Mouse (Mus musculus) liver, embryonic 14.5 days (tissue): ENCODE results near the gene Nav2. TPM values are rescaled to one million over a fixed set of nuclear protein-coding genes. Genes with fewer than 3 reads are reported as not detected.

Experiments
- ATAC-seq: fragments of 200-750 bp; cut with Nextera tagmentation; 2 replicates; pipeline ENCODE4 v1.8.0; 2017; ENCODE audit warnings: moderate number of reproducible peaks, mild to moderate bottlenecking, moderate library complexity; ENCODE audit not compliant: insufficient read depth
- DNase-seq, 3 experiments: peaks; one replicate each; pipeline ENCODE4 v3.0.0-alpha.2; 2012 to 2013; ENCODE audit warnings: low read depth in 3 of 3, low spot score in 3 of 3
- H3K27ac ChIP-seq: fragments of 300-500 bp; sonication (generic); 2 replicates; pipeline ENCODE4 v1.5.1; 2014; ENCODE audit warnings: moderate library complexity, mild to moderate bottlenecking, control low read depth, inconsistent platforms
- H3K27me3 ChIP-seq: fragments of 300-500 bp; sonication (generic); 2 replicates; pipeline ENCODE4 v1.6.1; 2014; ENCODE audit warnings: mild to moderate bottlenecking, low read length, moderate library complexity; ENCODE audit not compliant: control insufficient read depth, insufficient read depth
- H3K36me3 ChIP-seq: fragments of 300-500 bp; sonication (generic); replicated peaks from 2 replicates; pipeline ENCODE4 v1.6.1; 2014; ENCODE audit warnings: low read depth; ENCODE audit not compliant: control insufficient read depth, insufficient read depth
- H3K4me1 ChIP-seq, 2 experiments: fragments of 200-500 bp in 1 of 2; fragments of 300-500 bp in 1 of 2; sonication (generic) in 1 of 2; replicated peaks; 2 replicates each; pipeline ENCODE4 v1.6.1; 2012 to 2014; ENCODE audit warnings: antibody characterized with exemption in 1 of 2, inconsistent platforms in 1 of 2, low read length in 1 of 2; ENCODE audit not compliant: control insufficient read depth in 2 of 2, insufficient read depth in 2 of 2
- H3K4me2 ChIP-seq: fragments of 300-500 bp; sonication (generic); 2 replicates; pipeline ENCODE4 v1.6.1; 2014; ENCODE audit warnings: low read depth, mild to moderate bottlenecking, control low read depth, moderate library complexity
- H3K4me3 ChIP-seq, 2 experiments: fragments of 200-500 bp in 1 of 2; fragments of 300-500 bp in 1 of 2; sonication (generic) in 1 of 2; 2 replicates each; pipeline ENCODE4 v1.5.1; 2012 to 2014; ENCODE audit warnings: low read depth in 2 of 2, low read length in 2 of 2, mild to moderate bottlenecking in 2 of 2, control low read depth in 1 of 2, inconsistent platforms in 1 of 2, moderate library complexity in 1 of 2; ENCODE audit not compliant: insufficient read depth in 1 of 2
- H3K9ac ChIP-seq: fragments of 300-500 bp; sonication (generic); replicated peaks from 2 replicates; pipeline ENCODE4 v1.6.1; 2014; ENCODE audit warnings: mild to moderate bottlenecking, control low read depth, moderate library complexity
- H3K9me3 ChIP-seq: fragments of 300-500 bp; sonication (generic); 2 replicates; pipeline ENCODE4 v1.6.1; 2016; ENCODE audit warnings: low read length, mixed read lengths; ENCODE audit not compliant: control insufficient read depth
- CTCF ChIP-seq: IDR thresholded peaks from 2 replicates; pipeline ENCODE4 v1.5.1; 2016; ENCODE audit warnings: antibody characterized with exemption, low read depth, control low read depth
- EP300 ChIP-seq: IDR thresholded peaks from 2 replicates; pipeline ENCODE4 v1.6.1; 2016; ENCODE audit warnings: antibody characterized with exemption, low read depth
- WGBS: fragments of 180-500 bp; shearing (Covaris S2); extraction: QIAGEN DNeasy Blood & Tissue Kit; methylation state at CpG from one replicate; pipeline ENCODE4 v1.1.7; 2014; ENCODE audit not compliant: insufficient replicate concordance; 5-methylcytosine and 5-hydroxymethylcytosine counted together
- polyA plus RNA-seq, 2 experiments: library from polyadenylated mRNA; depleted of rRNA in 1 of 2; stranded (reverse) in 1 of 2; unstranded in 1 of 2; fragments of >200 nt; fragmentation: Nextera tagmentation in 1 of 2; extraction: Ambion mirVana in 1 of 2; gene quantifications; 2 replicates each; pipeline versions ENCODE4 v1.2.1 to v1.2.3; 2012 to 2014

The Nav2 gene
- polyA plus RNA-seq, 2 experiments: 1.5 to 1.6 TPM

- Histone ChIP-seq H3K4me3 (no peak overlapping the region), H3K4me1 (no peaks in the 10 kb centered on the region), H3K9me3 (no peaks in the 10 kb centered on the region), H3K27ac (no peak overlapping the region), H3K9ac (no peak overlapping the region), H3K4me2 (no peak overlapping the region), H3K36me3 (no peaks in the 10 kb centered on the region), H3K27me3 (no peaks in the 10 kb centered on the region)
- no peak for TF ChIP-seq EP300
- TF ChIP-seq CTCF: no peak
- DNase-seq: no peak
- no peak for ATAC-seq
- WGBS: 62% methylated on average over 6 of the region's 6 CpGs
Measured at GRCm38 (mm10) chr7:49200270-49200669, 291.8 kb downstream of the Nav2 start.

GRCm38 (mm10) chr7:49202971-49203370, 294.5 kb downstream of the Nav2 start:
- DNase-seq (no peak), ATAC-seq (no peak)
- H3K9ac ChIP-seq: no peak overlapping the region
- no peak overlapping the region for H3K4me3 ChIP-seq
- no peaks in the 10 kb centered on the region for H3K27me3 ChIP-seq
- no peak overlapping the region for H3K4me2 ChIP-seq
- no peaks in the 10 kb centered on the region for H3K4me1 ChIP-seq
- H3K27ac ChIP-seq: no peak overlapping the region
- no peaks in the 10 kb centered on the region for H3K36me3 ChIP-seq
- no peaks in the 10 kb centered on the region for H3K9me3 ChIP-seq
- 16% methylated on average over 4 of the region's 4 CpGs for WGBS
- TF ChIP-seq EP300 (no peak), CTCF (no peak)

GRCm38 (mm10) chr7:49204856-49205255, 296.3 kb downstream of the Nav2 start:
- Histone ChIP-seq H3K27ac (no peak overlapping the region), H3K36me3 (no peaks in the 10 kb centered on the region), H3K27me3 (no peaks in the 10 kb centered on the region), H3K4me1 (no peaks in the 10 kb centered on the region), H3K9me3 (no peaks in the 10 kb centered on the region), H3K4me3 (no peak overlapping the region), H3K9ac (no peak overlapping the region), H3K4me2 (no peak overlapping the region)
- TF ChIP-seq EP300 (no peak), CTCF (no peak)
- ATAC-seq (no peak), DNase-seq (no peak)
- 45% methylated on average over 3 of the region's 3 CpGs for WGBS

- H3K9me3 ChIP-seq: no peaks in the 10 kb centered on the region
- H3K27ac ChIP-seq: no peak overlapping the region
- no peaks in the 10 kb centered on the region for H3K27me3 ChIP-seq
- WGBS: 43% methylated on average over 1 of the region's 1 CpGs
- H3K4me2 ChIP-seq: no peak overlapping the region
- no peaks in the 10 kb centered on the region for H3K4me1 ChIP-seq
- H3K36me3 ChIP-seq: no peaks in the 10 kb centered on the region
- no peak for DNase-seq
- ATAC-seq: no peak
- H3K9ac ChIP-seq: no peak overlapping the region
- H3K4me3 ChIP-seq: no peak overlapping the region
- TF ChIP-seq CTCF: no peak
- TF ChIP-seq EP300: no peak
Measured at GRCm38 (mm10) chr7:49205551-49205950, 297.0 kb downstream of the Nav2 start.

GRCm38 (mm10) chr7:49206775-49207676, 298.5 kb downstream of the Nav2 start:
- Histone ChIP-seq H3K9me3 (no peaks in the 10 kb centered on the region), H3K36me3 (no peaks in the 10 kb centered on the region), H3K27ac (no peak overlapping the region), H3K4me3 (no peak overlapping the region), H3K27me3 (no peaks in the 10 kb centered on the region), H3K4me1 (no peaks in the 10 kb centered on the region), H3K4me2 (no peak overlapping the region), H3K9ac (no peak overlapping the region)
- TF ChIP-seq CTCF (no peak), EP300 (no peak)
- ATAC-seq (no peak), DNase-seq (no peak)
- 45% methylated on average over 5 of the region's 5 CpGs for WGBS
